Mouse (Mus musculus) neural tube, embryonic 12.5 days (tissue): ENCODE measurements at regions not wholly inside any gene's neighbourhood (a gene's known extent, or its start where the extent isn't known, plus 50 kb on each side); places are given as distances from the start of the nearest gene placed in this dataset.
A peak's percentile ranks its signal among the peaks of the same experiment; 100 is the strongest.

Experiments used
- ATAC-seq: fragments of 200-750 bp; cut with Nextera tagmentation; 2 replicates; pipeline ENCODE4 v1.8.0; 2017; ENCODE audit warnings: low read depth, mild to moderate bottlenecking, moderate TSS enrichment, moderate library complexity; ENCODE audit not compliant: low FRiP score
- H3K27ac ChIP-seq: fragments of 300-500 bp; sonication (generic); 2 replicates; pipeline ENCODE4 v1.5.1; 2016
- H3K27me3 ChIP-seq: fragments of 300-500 bp; sonication (generic); replicated peaks from 2 replicates; pipeline ENCODE4 v1.6.1; 2016; ENCODE audit warnings: mild to moderate bottlenecking
- H3K36me3 ChIP-seq: fragments of 300-500 bp; sonication (generic); 2 replicates; pipeline ENCODE4 v1.6.1; 2016; ENCODE audit warnings: mild to moderate bottlenecking
- H3K4me1 ChIP-seq: fragments of 300-500 bp; sonication (generic); 2 replicates; pipeline ENCODE4 v1.6.1; 2016
- H3K4me2 ChIP-seq: fragments of 300-500 bp; sonication (generic); replicated peaks from 2 replicates; pipeline ENCODE4 v1.6.1; 2016; ENCODE audit warnings: mild to moderate bottlenecking
- H3K4me3 ChIP-seq: fragments of 300-500 bp; sonication (generic); 2 replicates; pipeline ENCODE4 v1.5.1; 2016
- H3K9ac ChIP-seq: fragments of 300-500 bp; sonication (generic); 2 replicates; pipeline ENCODE4 v1.6.1; 2016; ENCODE audit warnings: mild to moderate bottlenecking
- H3K9me3 ChIP-seq: fragments of 300-500 bp; sonication (generic); 2 replicates; pipeline ENCODE4 v1.6.1; 2016; ENCODE audit warnings: mild to moderate bottlenecking
- whole genome bisulfite sequencing: fragments of 180-500 bp; shearing (Covaris S2); methylation state at CpG from one replicate; pipeline ENCODE4 v1.1.7; 2016; 5-methylcytosine and 5-hydroxymethylcytosine counted together

DNA sequence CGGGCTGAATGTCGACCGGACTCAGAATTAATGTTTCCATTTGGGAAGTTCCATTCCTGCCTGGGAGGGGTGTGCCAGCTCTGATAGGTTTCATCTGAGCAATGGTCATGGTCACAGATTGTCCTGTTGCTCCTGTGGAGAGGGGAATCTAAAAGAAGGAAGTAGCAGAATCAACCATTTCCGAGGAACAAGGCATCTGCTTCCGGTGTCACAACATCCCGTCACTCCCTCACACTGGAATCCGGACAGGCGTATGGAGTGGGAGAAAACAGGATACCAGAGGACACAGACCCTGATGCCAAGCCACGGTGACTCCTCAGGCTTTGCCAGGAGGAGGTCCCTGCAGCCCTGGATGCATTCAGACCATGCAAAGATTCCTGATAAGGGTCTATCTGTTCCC, 168.0 kb downstream of the Maf start:
- Histone ChIP-seq H3K4me1 (peaks cover 10% of the 10 kb centered on the region), H3K9ac (no peak overlapping the region), H3K9me3 (no peaks in the 10 kb centered on the region), H3K27ac (no peak overlapping the region), H3K4me2 (no peak overlapping the region), H3K36me3 (no peaks in the 10 kb centered on the region), H3K4me3 (no peak overlapping the region), H3K27me3 (no peaks in the 10 kb centered on the region)
- WGBS, result 68% methylated on average over 9 of the region's 9 CpGs
- ATAC-seq, result no peak

DNA sequence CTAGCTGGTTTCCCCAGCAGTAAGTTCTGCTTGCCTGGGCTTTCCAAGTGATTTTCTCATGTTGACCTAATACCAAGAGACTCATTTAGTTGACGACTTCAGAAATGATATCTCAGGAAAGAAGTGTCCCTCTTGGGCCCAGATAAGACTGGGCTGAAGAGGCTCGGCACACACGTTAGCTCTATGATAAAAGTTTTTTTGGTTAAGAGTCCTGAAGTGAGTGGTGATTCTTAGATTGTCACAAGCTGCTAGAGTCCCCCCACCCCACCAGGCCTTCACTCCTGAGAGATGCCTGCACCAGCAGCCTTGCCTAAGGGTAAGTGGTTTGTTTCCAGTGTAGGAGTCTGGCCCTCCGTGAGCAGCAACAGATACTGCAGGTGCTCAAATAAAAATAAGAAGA, 169.4 kb downstream of the Maf start:
- Histone ChIP-seq H3K4me3 (no peak overlapping the region), H3K9ac (no peak overlapping the region), H3K36me3 (no peaks in the 10 kb centered on the region), H3K27ac (no peak overlapping the region), H3K27me3 (no peaks in the 10 kb centered on the region), H3K4me2 (no peak overlapping the region), H3K4me1 (peaks cover 10% of the 10 kb centered on the region), H3K9me3 (no peaks in the 10 kb centered on the region)
- ATAC-seq, result no peak
- WGBS, result 87% methylated on average over 4 of the region's 4 CpGs

DNA sequence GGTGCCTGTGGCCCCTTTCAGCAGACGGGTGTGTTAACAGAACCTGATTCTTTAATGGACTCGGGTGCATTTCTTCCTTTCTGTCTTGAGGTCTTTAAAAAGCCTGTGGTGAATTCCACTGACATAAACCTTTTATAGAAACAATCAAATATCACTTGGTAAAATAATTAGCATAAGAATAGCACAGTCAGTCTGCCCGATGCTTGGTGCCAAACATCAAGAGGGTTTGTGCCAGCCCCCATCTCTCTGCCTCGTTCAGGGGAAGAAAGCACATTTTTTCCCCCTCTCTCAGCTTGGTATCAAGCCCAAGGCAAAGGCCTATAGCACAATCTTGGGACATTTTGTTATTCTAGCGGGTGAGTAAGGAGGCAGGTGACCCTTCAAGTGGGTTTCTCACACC, 169.8 kb downstream of the Maf start:
- Histone ChIP-seq H3K27me3 (no peaks in the 10 kb centered on the region), H3K36me3 (no peaks in the 10 kb centered on the region), H3K4me2 (no peak overlapping the region), H3K27ac (no peak overlapping the region), H3K4me1 (peaks cover 10% of the 10 kb centered on the region), H3K4me3 (no peak overlapping the region), H3K9me3 (no peaks in the 10 kb centered on the region), H3K9ac (no peak overlapping the region)
- 50% methylated on average over 5 of the region's 5 CpGs for WGBS
- no peak for ATAC-seq

DNA sequence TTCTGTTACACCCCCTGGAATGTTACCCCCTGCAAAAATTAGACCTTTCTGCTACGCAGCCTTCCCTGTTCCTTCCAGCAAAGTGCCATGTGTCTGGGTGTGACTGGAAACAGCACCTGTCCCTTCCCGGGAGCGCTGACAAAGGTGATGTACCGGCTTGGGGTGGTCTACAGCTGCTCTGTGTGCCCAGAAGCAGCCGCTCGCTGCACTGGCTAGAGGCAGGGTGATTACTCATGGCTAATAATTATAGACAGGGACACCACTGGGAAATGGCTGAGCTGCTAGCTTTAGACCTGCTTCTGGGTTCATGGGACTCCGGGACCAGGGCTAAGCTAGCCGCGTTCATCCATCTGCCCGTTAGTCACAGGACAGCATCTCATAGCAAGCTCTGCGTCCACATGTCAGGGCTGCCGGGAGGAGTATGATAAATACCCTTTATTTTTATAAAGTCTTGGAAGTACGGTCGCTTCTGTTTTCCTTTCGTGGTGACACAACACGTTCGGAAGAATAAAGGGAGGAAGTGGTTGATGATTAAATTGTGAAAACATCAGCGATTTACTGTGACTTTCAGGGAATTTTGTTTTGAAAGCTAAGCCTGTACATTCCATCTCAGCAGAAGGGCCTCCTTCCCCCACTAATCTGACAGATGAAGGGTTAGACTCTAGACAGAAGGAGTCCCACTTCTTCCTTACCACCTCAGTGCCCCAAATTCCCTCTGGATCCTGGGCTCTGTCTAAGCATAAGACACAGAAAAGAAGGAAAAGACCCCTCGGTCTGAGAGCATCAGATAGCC, 170.8 kb downstream of the Maf start:
- Histone ChIP-seq H3K27ac (no peak overlapping the region), H3K27me3 (no peaks in the 10 kb centered on the region), H3K36me3 (no peaks in the 10 kb centered on the region), H3K9ac (no peak overlapping the region), H3K4me3 (no peak overlapping the region), H3K9me3 (no peaks in the 10 kb centered on the region), H3K4me1 (peaks cover 10% of the 10 kb centered on the region), H3K4me2 (0 out of 2 replicates have a peak overlapping the region, but pooled peaks have one; percentile 5)
- 68% methylated on average over 19 of the region's 19 CpGs for WGBS
- ATAC-seq, result no peak

DNA sequence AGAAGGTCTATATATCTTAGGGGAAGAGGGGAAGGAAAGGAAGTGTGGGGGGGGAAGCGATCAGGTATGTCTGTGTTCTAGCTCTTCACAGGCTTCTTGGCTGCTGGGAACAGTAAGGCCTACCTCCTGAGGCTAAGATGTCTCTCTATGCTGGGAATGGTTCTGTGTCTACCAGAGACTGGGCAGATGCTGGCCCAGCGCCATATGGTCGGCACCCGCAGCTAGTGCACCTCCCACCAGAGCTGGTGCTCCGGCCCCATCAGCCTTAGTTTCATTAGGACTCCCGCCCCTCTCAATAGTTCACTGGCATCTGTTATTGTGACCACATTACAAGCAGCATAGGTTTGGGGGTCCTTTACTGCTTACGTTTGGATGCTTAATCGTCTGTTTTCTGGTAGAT, 171.6 kb downstream of the Maf start:
- Histone ChIP-seq H3K4me2 (no peak overlapping the region), H3K27me3 (no peaks in the 10 kb centered on the region), H3K27ac (no peak overlapping the region), H3K9me3 (no peaks in the 10 kb centered on the region), H3K4me3 (no peak overlapping the region), H3K9ac (no peak overlapping the region), H3K36me3 (no peaks in the 10 kb centered on the region), H3K4me1 (peaks cover 10% of the 10 kb centered on the region)
- WGBS, result 79% methylated on average over 8 of the region's 8 CpGs
- ATAC-seq, result no peak

DNA sequence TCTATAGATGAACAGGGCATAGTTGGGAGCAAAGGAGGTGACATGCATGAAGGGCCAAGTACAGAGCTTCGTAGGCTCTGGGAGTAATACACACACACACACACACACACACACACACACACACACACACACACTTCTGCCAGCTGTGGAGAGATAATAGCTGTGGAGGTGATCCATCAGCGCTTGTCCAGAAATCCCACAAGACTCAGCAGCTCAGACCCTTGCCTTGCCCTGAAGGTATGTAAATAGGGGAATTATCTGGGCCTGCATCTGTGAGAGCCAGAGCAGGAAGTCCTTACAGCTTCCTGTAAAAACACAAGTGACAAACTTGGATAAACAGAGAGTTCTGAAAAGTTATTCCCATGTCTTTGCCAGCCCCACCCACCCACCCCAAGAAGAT, 173.6 kb downstream of the Maf start:
- Histone ChIP-seq H3K9ac (no peak overlapping the region), H3K4me2 (no peak overlapping the region), H3K4me1 (peaks cover 10% of the 10 kb centered on the region), H3K27me3 (no peaks in the 10 kb centered on the region), H3K9me3 (no peaks in the 10 kb centered on the region), H3K36me3 (no peaks in the 10 kb centered on the region), H3K4me3 (no peak overlapping the region), H3K27ac (no peak overlapping the region)
- ATAC-seq, result no peak
- WGBS, result 40% methylated on average over 2 of the region's 2 CpGs

DNA sequence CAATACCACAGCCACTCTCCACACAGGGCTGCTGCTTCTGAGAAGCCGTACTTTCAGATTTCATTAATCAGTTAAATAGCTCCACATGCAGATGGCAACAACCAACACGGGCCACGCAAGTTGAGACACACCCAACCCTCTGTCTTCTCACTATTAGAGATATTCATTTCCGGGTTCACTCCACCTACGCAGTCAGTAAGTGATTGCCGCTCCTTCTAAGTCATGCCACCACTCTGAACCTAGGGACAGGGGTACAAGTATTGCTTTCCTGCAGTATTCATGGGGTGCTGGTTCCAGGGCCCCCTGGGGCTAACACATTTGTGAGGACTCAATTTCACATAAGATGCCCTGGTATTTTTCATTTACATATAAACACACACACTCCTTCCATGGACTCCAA, 176.3 kb downstream of the Maf start:
- ATAC-seq, result no peak
- Histone ChIP-seq H3K4me2 (no peak overlapping the region), H3K27me3 (no peaks in the 10 kb centered on the region), H3K27ac (no peak overlapping the region), H3K4me3 (no peak overlapping the region), H3K9ac (no peak overlapping the region), H3K4me1 (peaks cover 5% of the 10 kb centered on the region), H3K9me3 (no peaks in the 10 kb centered on the region), H3K36me3 (no peaks in the 10 kb centered on the region)
- 89% methylated on average over 6 of the region's 6 CpGs for WGBS

DNA sequence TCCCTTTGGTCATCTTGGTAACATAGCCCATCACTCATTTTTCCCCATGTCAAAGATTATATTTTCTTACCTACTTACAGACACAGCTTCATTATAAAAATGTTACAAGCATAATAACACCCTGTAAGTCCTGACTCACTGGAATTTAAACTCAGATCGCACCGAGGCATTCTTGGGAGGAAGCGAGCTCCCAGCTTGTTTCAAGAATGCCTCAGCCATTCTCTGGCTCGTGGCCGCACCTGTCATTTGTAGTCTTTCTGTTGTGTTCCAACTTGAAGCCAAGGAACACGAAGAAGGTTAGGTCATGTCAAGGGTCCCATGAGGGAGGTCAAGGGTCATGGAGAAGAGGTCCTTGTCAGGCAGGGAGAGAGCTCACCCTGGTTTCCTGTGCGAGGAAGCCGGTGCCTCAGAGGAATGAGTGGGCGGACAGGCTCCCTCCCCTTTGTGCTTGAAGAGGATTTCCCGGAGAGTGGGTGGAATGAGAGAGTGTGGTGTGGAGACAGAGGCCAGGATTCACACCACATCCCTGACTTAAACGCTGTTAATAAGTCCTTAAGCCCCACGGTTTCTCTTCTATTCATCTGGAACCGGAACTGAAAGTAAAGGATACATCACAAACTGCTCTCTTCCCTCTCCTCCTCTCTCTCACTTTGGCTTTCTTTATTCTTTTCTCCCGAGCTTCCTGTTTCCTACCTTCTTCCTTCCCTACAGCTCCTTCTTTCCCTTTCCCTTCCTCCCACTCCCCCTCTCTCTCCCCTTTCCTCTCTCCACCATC, 177.8 kb downstream of the Maf start:
- Histone ChIP-seq H3K36me3 (no peaks in the 10 kb centered on the region), H3K9ac (no peak overlapping the region), H3K27me3 (no peaks in the 10 kb centered on the region), H3K27ac (no peak overlapping the region), H3K4me1 (no peaks in the 10 kb centered on the region), H3K4me3 (no peak overlapping the region), H3K9me3 (no peaks in the 10 kb centered on the region), H3K4me2 (no peak overlapping the region)
- WGBS, result 65% methylated on average over 14 of the region's 14 CpGs
- no peak for ATAC-seq

DNA sequence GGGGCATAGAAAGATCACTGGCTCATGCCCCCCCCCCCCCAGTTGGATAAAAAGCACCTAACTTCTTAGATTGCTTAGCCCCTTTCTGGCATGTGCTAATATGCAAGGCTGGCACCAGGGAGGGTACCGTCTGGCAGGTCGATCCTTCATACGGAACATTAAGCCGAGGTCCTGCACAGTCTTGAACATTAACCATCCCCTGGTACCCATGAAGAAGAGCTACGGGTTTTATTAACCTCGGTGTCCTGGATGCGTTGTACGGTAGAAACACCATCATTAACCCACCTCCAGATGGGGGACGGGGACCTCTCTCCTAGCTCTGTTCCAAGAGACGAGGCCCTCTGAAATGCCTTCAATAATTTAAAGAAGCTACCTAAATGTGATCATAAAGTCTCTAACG, 178.7 kb downstream of the Maf start:
- Histone ChIP-seq H3K4me2 (no peak overlapping the region), H3K27me3 (no peaks in the 10 kb centered on the region), H3K36me3 (no peaks in the 10 kb centered on the region), H3K4me3 (no peak overlapping the region), H3K9ac (no peak overlapping the region), H3K4me1 (no peaks in the 10 kb centered on the region), H3K27ac (no peak overlapping the region), H3K9me3 (no peaks in the 10 kb centered on the region)
- no peak for ATAC-seq
- WGBS, result 86% methylated on average over 11 of the region's 11 CpGs

DNA sequence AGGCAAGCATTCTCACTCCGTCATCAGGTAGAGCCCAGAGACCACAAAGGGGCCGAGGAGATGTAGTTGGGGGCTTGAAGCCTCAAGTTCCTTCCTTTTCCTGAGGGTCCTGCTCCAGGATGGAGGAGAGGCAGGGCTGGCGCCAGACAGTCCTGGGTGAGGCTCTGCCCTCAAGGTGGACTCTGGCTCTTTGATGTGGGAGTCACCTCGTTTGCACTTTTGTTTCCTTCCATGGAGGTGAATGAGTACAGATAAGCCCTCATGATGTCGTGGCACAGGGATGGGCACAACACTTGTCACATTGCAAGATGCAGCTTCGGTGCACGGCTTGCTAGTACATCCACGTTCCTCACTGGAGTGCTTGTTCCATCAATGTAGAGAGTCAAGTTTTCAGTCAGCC, 182.4 kb downstream of the Maf start:
- H3K36me3 ChIP-seq, result no peaks in the 10 kb centered on the region
- no peaks in the 10 kb centered on the region for H3K4me1 ChIP-seq
- no peak for ATAC-seq
- 87% methylated on average over 8 of the region's 8 CpGs for WGBS
- H3K4me2 ChIP-seq, result no peak overlapping the region
- H3K9ac ChIP-seq, result no peak overlapping the region
- H3K27ac ChIP-seq, result no peak overlapping the region
- no peak overlapping the region for H3K4me3 ChIP-seq
- H3K27me3 ChIP-seq, result no peaks in the 10 kb centered on the region
- H3K9me3 ChIP-seq, result 0 out of 2 replicates have a peak, but pooled peaks cover 3% of the 10 kb centered on the region

DNA sequence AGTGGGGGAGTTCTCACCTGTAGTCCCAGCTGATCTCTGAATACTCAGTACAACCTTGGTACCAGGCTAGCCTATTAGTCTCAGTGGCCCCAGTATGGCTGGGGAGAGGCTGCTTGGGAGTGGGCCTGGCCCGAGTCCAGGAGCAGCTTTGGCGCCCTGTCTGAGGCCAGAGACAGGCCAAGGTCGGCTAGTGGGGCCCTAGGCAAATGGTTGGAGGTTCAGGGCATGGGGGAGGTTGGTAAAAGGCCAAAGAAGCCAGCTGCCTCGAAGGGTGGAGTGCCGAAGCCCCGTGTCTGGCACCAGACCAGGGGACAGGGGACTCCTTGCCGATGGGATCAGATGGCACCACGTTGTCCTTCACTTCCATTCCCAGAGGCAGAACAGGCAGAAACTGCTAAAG, 182.9 kb downstream of the Maf start:
- no peak for ATAC-seq
- H3K4me1 ChIP-seq, result no peaks in the 10 kb centered on the region
- H3K27me3 ChIP-seq, result no peaks in the 10 kb centered on the region
- no peak overlapping the region for H3K4me2 ChIP-seq
- no peak overlapping the region for H3K27ac ChIP-seq
- no peak overlapping the region for H3K9ac ChIP-seq
- no peaks in the 10 kb centered on the region for H3K36me3 ChIP-seq
- 0 out of 2 replicates have a peak, but pooled peaks cover 3% of the 10 kb centered on the region for H3K9me3 ChIP-seq
- 83% methylated on average over 8 of the region's 8 CpGs for WGBS
- no peak overlapping the region for H3K4me3 ChIP-seq

DNA sequence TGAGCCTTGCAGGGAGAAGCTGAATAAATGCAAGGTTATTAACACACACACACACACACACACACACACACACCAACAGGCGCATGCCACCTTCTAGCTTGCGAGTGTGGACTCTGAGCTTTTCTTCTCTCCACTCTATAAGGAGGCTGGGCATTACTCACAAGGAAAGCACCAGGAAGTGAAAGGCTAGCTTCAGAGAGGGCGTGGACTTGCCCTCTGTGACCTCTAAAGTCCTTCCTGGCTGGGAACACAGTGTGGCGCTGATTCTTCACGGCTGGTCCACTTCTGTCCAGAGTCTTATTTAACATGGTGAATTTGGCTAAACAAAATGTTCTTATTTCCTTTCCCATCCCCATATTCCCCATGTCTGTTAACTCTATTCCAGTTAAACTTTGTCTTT, 185.1 kb downstream of the Maf start:
- Histone ChIP-seq H3K27ac (no peak overlapping the region), H3K4me3 (no peak overlapping the region), H3K4me2 (no peak overlapping the region), H3K9me3 (0 out of 2 replicates have a peak, but pooled peaks cover 3% of the 10 kb centered on the region), H3K9ac (no peak overlapping the region), H3K27me3 (no peaks in the 10 kb centered on the region), H3K4me1 (no peaks in the 10 kb centered on the region), H3K36me3 (no peaks in the 10 kb centered on the region)
- WGBS, result 81% methylated on average over 5 of the region's 5 CpGs
- no peak for ATAC-seq
